Mouse (Mus musculus) CH12.LX (cell line): Measurements from ENCODE around the gene Ccdc51. TPM values are rescaled to one million over a fixed set of nuclear protein-coding genes. Genes with fewer than 3 reads are reported as not detected.

Experiments used
- DNase-seq: peaks from one replicate; pipeline ENCODE4 v3.0.0-alpha.2; 2013; ENCODE audit errors: extremely low read depth
- H3K27ac ChIP-seq: 2 replicates; pipeline ENCODE4 v1.5.1; 2012; ENCODE audit warnings: low read depth, mild to moderate bottlenecking, control low read depth, moderate library complexity; ENCODE audit not compliant: insufficient read depth
- H3K27me3 ChIP-seq: replicated peaks from 2 replicates; pipeline ENCODE3; 2012; ENCODE audit warnings: inconsistent platforms
- H3K36me3 ChIP-seq, 2 experiments: replicated peaks in 1 of 2; 2 replicates each; pipeline versions ENCODE3 to v1.6.1; 2012; ENCODE audit warnings: inconsistent platforms in 1 of 2, low read length in 1 of 2, mild to moderate bottlenecking in 1 of 2, mixed read lengths in 1 of 2, moderate library complexity in 1 of 2; ENCODE audit not compliant: control insufficient read depth in 1 of 2, insufficient read depth in 1 of 2
- H3K4me1 ChIP-seq, 2 experiments: 2 replicates each; pipeline ENCODE4 v1.6.1; 2012; ENCODE audit warnings: inconsistent platforms in 1 of 2, moderate library complexity in 1 of 2; ENCODE audit not compliant: insufficient read depth in 2 of 2, control insufficient read depth in 1 of 2
- H3K4me2 ChIP-seq: 2 replicates; pipeline ENCODE4 v1.6.1; 2012; ENCODE audit warnings: low read depth, mild to moderate bottlenecking, control low read depth; ENCODE audit not compliant: poor library complexity, insufficient read depth, severe bottlenecking
- H3K4me3 ChIP-seq, 3 experiments: fragments of 150-350 bp in 1 of 3; sonication (generic) in 1 of 3; replicated peaks in 1 of 3; 2 replicates each; pipeline versions ENCODE3 to v1.5.1; 2011 to 2012; ENCODE audit warnings: low read depth in 2 of 3, low read length in 2 of 3, mild to moderate bottlenecking in 2 of 3, moderate library complexity in 2 of 3, control low read depth in 1 of 3, improper control_type of control experiment in 1 of 3, inconsistent platforms in 1 of 3, mixed read lengths in 1 of 3; ENCODE audit not compliant: poor library complexity in 1 of 3
- H3K79me2 ChIP-seq: replicated peaks from 2 replicates; pipeline ENCODE4 v1.6.1; 2012; ENCODE audit warnings: mild to moderate bottlenecking, moderate library complexity; ENCODE audit not compliant: control insufficient read depth, poor library complexity, insufficient read depth, severe bottlenecking; ENCODE audit errors: extremely low read depth
- H3K9ac ChIP-seq: 2 replicates; pipeline ENCODE4 v1.6.1; 2012; ENCODE audit warnings: low read depth, mild to moderate bottlenecking, control low read depth, moderate library complexity; ENCODE audit not compliant: insufficient read depth
- H3K9me3 ChIP-seq: replicated peaks from 2 replicates; pipeline ENCODE3; 2012; ENCODE audit warnings: low read length, inconsistent platforms, mixed read lengths
- CHD1 ChIP-seq: IDR thresholded peaks from 2 replicates; pipeline ENCODE4 v1.6.1; 2012; ENCODE audit warnings: low read depth, low read length, improper control_type of control experiment, inconsistent platforms
- E2F4 ChIP-seq: IDR thresholded peaks from 2 replicates; pipeline ENCODE4 v1.6.1; 2011; ENCODE audit warnings: low read depth, low read length, improper control_type of control experiment; ENCODE audit not compliant: insufficient replicate concordance
- ELF1 ChIP-seq: IDR thresholded peaks from 2 replicates; pipeline ENCODE4 v1.6.1; 2014; ENCODE audit warnings: low read depth, mild to moderate bottlenecking, inconsistent platforms, low read length, improper control_type of control experiment
- EP300 ChIP-seq: IDR thresholded peaks from 2 replicates; pipeline ENCODE4 v1.6.1; 2011; ENCODE audit warnings: low read length, improper control_type of control experiment
- RCOR1 ChIP-seq: conservative IDR thresholded peaks from 2 replicates; pipeline ENCODE4 v1.6.1; 2012; ENCODE audit warnings: low read depth, mild to moderate bottlenecking, inconsistent platforms, low read length, improper control_type of control experiment
- SIN3A ChIP-seq: IDR thresholded peaks from 2 replicates; pipeline ENCODE4 v1.6.1; 2012; ENCODE audit warnings: low read length, improper control_type of control experiment, inconsistent platforms
- USF2 ChIP-seq: conservative IDR thresholded peaks from 2 replicates; pipeline ENCODE4 v1.6.1; 2011; ENCODE audit warnings: low read depth, low read length, improper control_type of control experiment
- ZC3H11A ChIP-seq: IDR thresholded peaks from 2 replicates; pipeline ENCODE4 v1.6.1; 2012; ENCODE audit warnings: low read depth, mild to moderate bottlenecking, inconsistent platforms, low read length, improper control_type of control experiment
- ZKSCAN1 ChIP-seq: IDR thresholded peaks from 2 replicates; pipeline ENCODE4 v1.6.1; 2012; ENCODE audit warnings: low read depth, inconsistent platforms, low read length, improper control_type of control experiment, borderline replicate concordance
- ZMIZ1 ChIP-seq: IDR thresholded peaks from 2 replicates; pipeline ENCODE4 v1.6.1; 2012; ENCODE audit warnings: low read depth, mild to moderate bottlenecking, inconsistent platforms, low read length, improper control_type of control experiment
- dilution Hi-C: fragments of 300-500 bp; cut with MboI; formaldehyde crosslinking; loops from 2 replicates; pipeline ENCODE4 v1.14.3; 2020; ENCODE audit warnings: low sequenced_read_pairs; ENCODE audit not compliant: extremely low pct_unique_long_range_greater_than_20kb, extremely low pct_ligation_motif_present
- in situ Hi-C: fragments of 300-500 bp; cut with MboI; formaldehyde crosslinking; loops from 3 replicates; pipeline ENCODE4 v1.14.3; 2019; ENCODE audit warnings: low sequenced_read_pairs, low pct_ligation_motif_present, low pct_unique_long_range_greater_than_20kb, mixed read lengths
- polyA plus RNA-seq: library from polyadenylated mRNA; unstranded; fragments of >175 nt; gene quantifications from 2 replicates; pipeline ENCODE4 v1.2.1, GENCODE M21; 2012; ENCODE audit warnings: low read depth; ENCODE audit not compliant: insufficient read length
- total RNA-seq, 2 experiments: library from RNA; depleted of rRNA; stranded (reverse); fragments of 300-350 nt in 1 of 2; fragments of >200 nt in 1 of 2; gene quantifications; 2 replicates each; pipeline ENCODE4 v1.2.3; 2012 to 2014

Ccdc51 gene
- total and polyA plus RNA-seq, 3 experiments, result 7.6 to 18.2 (median 16.2) TPM

DNA sequence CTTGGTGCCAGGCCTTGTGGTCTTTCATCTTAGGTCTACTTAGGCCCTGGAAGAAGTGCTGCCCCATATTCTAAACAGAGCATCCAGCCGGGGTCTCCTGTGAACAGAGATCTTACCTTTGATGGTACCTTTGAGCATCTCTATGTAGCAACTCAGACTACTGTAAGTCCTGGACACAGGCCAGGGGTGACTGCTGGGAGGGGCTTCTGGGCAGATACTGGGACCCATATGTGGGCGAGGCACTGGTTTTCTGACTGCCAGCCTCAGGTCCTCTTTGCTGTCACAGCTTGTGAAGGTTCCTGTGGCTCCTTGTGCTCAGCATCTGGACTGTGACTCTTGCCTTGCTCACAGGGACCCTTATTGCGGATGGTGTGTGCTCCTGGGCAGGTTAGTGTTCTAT is 20.2 kb downstream of the Ccdc51 start:
- dilution Hi-C loops (no loop called here), in situ Hi-C loops (no loop called here)
- TF ChIP-seq EP300, result no peak
- no peak for TF ChIP-seq ZKSCAN1
- no peak for TF ChIP-seq E2F4
- no peak for TF ChIP-seq SIN3A
- no peak for TF ChIP-seq RCOR1
- DNase-seq, result no peak
- Histone ChIP-seq H3K27me3 (peaks cover 94% of the 10 kb centered on the region), H3K36me3 (no peaks in the 10 kb centered on the region), H3K4me2 (no peak overlapping the region), H3K4me3 (no peak overlapping the region), H3K27ac (no peak overlapping the region), H3K9ac (no peak overlapping the region), H3K4me1 (no peaks in the 10 kb centered on the region), H3K9me3 (no peaks in the 10 kb centered on the region), H3K79me2 (no peaks in the 10 kb centered on the region)

DNA sequence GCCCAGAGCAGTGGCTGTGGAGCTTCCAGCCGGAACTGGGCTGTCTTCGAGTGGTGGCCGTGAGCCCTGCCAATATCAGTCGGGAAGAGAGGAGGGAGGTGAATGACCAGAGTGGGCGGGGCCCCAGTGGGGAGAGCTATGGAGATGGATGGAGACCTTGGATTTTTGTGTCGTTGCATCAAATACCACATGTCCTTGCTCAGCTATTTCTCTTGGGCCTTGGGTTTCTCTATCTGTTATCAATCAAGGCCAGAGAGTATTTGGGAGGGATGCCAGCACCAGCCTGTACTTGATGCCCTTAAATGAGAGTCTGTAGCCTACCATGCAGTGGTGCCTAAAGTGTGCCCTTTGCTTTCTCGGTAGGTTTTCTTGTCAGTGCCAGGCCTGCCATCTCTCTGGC is 21.0 kb downstream of the Ccdc51 start:
- Histone ChIP-seq H3K9ac (no peak overlapping the region), H3K4me1 (no peaks in the 10 kb centered on the region), H3K27ac (no peak overlapping the region), H3K79me2 (no peaks in the 10 kb centered on the region), H3K4me3 (no peak overlapping the region), H3K4me2 (no peak overlapping the region), H3K36me3 (no peaks in the 10 kb centered on the region), H3K27me3 (peaks cover 95% of the 10 kb centered on the region), H3K9me3 (no peaks in the 10 kb centered on the region)
- no peak for TF ChIP-seq ELF1
- in situ Hi-C loops (no loop called here), dilution Hi-C loops (no loop called here)
- DNase-seq, result no peak

DNA sequence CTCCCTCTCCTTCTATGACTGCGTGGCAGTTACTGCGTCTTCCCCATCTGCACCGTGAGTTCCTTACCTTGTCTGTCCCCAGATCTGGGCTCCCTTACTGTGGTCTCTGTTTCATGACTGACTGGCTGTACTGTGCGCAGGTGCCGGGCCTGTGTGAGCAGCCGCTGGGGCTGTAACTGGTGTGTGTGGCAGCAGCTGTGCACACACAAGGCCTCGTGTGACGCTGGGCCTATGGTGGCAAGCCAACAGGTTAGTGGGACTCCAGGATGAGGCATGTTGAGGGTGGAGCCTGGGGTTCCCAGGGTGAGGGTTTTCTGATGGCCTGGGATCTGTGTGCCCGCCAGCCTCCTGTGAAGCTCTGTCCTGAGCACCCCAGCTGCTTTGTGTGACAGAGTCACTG is 21.8 kb downstream of the Ccdc51 start:
- Histone ChIP-seq H3K79me2 (no peaks in the 10 kb centered on the region), H3K4me1 (no peaks in the 10 kb centered on the region), H3K4me3 (no peak overlapping the region), H3K27me3 (peaks cover 95% of the 10 kb centered on the region), H3K9ac (no peak overlapping the region), H3K36me3 (no peaks in the 10 kb centered on the region), H3K4me2 (no peak overlapping the region), H3K27ac (no peak overlapping the region), H3K9me3 (no peaks in the 10 kb centered on the region)
- dilution Hi-C loops (no loop called here), in situ Hi-C loops (no loop called here)
- TF ChIP-seq ZMIZ1 (no peak), CHD1 (no peak), USF2 (no peak), ELF1 (no peak), ZC3H11A (no peak)
- no peak for DNase-seq
